ENCODE assay signal across 10 mouse cellular contexts in genomic region chrX:164221989-164222388, GRCm38 (mm10). TPM values are rescaled to one million over a fixed set of nuclear protein-coding genes. Genes with fewer than 3 reads are reported as not detected.
DNase-seq lines count a peak whose midpoint lies in the region; ATAC-seq and TF ChIP-seq lines count a peak whose summit lies in the region.
"Had no signal": no experiment of that assay in that cellular context is flagged by ENCODE, and none has a peak within 500 bp of the region (broad histone marks: within the 10 kb centered on the region; RNA-seq: fewer than 3 reads in every experiment).

No protein-coding gene starts in this region.

- no peaks in the 10 kb centered on the region for H3K4me1 ChIP-seq in testis, adult 2 months (ENCODE audit: control insufficient read depth, insufficient read depth, low read length)
- no peaks in the 10 kb centered on the region for H3K4me1 ChIP-seq in lung, embryonic 14.5 days (ENCODE audit: insufficient read depth)
- H3K4me1 ChIP-seq: hindbrain, embryonic 15.5 days had no signal

- H3K27me3 ChIP-seq in testis, adult 2 months (ENCODE audit: control insufficient read depth, insufficient read depth, low read length) = no peaks in the 10 kb centered on the region
- no peaks in the 10 kb centered on the region for H3K27me3 ChIP-seq in lung, embryonic 14.5 days (ENCODE audit: insufficient read depth, low read length)
- H3K27me3 ChIP-seq: hindbrain, embryonic 15.5 days had no signal

- 61% methylated on average over 2 of the region's 2 CpGs for WGBS in lung, embryonic 14.5 days

- no peak overlapping the region for H3K4me2 ChIP-seq in lung, embryonic 14.5 days
- H3K4me2 ChIP-seq: hindbrain, embryonic 15.5 days had no signal

- DNase-seq in adrenal gland, adult 2 months = peak; percentile 10
- no peak for DNase-seq in adrenal gland, postnatal 25 days
- no peak for DNase-seq in testis, postnatal 14 days (ENCODE audit: low spot score)
- DNase-seq in lung, embryonic 14.5 days = no peak
- DNase-seq in right cerebral cortex, postnatal 25 days = no peak
- no peak for DNase-seq in ovary, postnatal 10 days (ENCODE audit: low spot score)
- DNase-seq in right cerebral cortex, postnatal 10 days (ENCODE audit: low spot score in 2 of 2) = no peak

- ATAC-seq in lung, embryonic 14.5 days (ENCODE audit: insufficient read depth) = no peak

- H3K36me3 ChIP-seq in testis, adult 2 months (ENCODE audit: control insufficient read depth, insufficient read depth, low read length) = no peaks in the 10 kb centered on the region
- H3K36me3 ChIP-seq in lung, embryonic 14.5 days (ENCODE audit: insufficient read depth) = no peaks in the 10 kb centered on the region
- H3K36me3 ChIP-seq: hindbrain, embryonic 15.5 days had no signal

- no peak for TF ChIP-seq POLR2A in testis, adult 2 months (IDR thresholded peaks at IDR 0.05; ENCODE audit: control insufficient read depth, low read depth, low read length)

- H3K27ac ChIP-seq in testis, adult 2 months (ENCODE audit: control insufficient read depth, insufficient read depth, low read depth, low read length) = no peak overlapping the region
- H3K27ac ChIP-seq in lung, embryonic 14.5 days (ENCODE audit: low read depth) = no peak overlapping the region
- H3K27ac ChIP-seq: hindbrain, embryonic 15.5 days; macrophage had no signal

- no peaks in the 10 kb centered on the region for H3K9me3 ChIP-seq in lung, embryonic 14.5 days (ENCODE audit: low read depth, low read length)
- H3K9me3 ChIP-seq: hindbrain, embryonic 15.5 days had no signal

- no peak overlapping the region for H3K9ac ChIP-seq in lung, embryonic 14.5 days
- H3K9ac ChIP-seq: hindbrain, embryonic 15.5 days had no signal

- no peak overlapping the region for H3K4me3 ChIP-seq in testis, adult 2 months (ENCODE audit: control insufficient read depth, low read depth, low read length)
- H3K4me3 ChIP-seq in lung, embryonic 14.5 days (ENCODE audit: low read depth, low read length) = no peak overlapping the region
- H3K4me3 ChIP-seq: hindbrain, embryonic 15.5 days had no signal

- TF ChIP-seq CTCF in testis, adult 2 months (IDR thresholded peaks at IDR 0.05; ENCODE audit: control insufficient read depth, insufficient read depth, insufficient replicate concordance, low read depth, low read length) = peak; percentile 22; the same call in 1 of the 2 replicates
- peak; percentile 22; the same call in 1 of the 2 replicates for TF ChIP-seq CTCF in lung, embryonic 14.5 days (IDR thresholded peaks at IDR 0.05; ENCODE audit: low read depth)

RNA-seq across cellular contexts. Expression of gene Bmx, which starts 36.0 kb away (rescaled TPM):
- total RNA-seq in adrenal gland, adult 2 months (2021) = under 1 TPM; 0.17 to 0.66 TPM
- polyA plus RNA-seq in adrenal gland, adult 2 months (2012; rRNA removed) = 0.03 TPM in 1 of 2 replicates, not detected in the other
- 0.30 TPM in 1 of 2 replicates, not detected in the other for total RNA-seq in adrenal gland, postnatal 25 days (2021)
- 0.10 TPM in 2 replicates for polyA plus RNA-seq in testis, adult 2 months (2012; rRNA removed)
- polyA plus RNA-seq in lung, embryonic 14.5 days (2014; fragmentation: Nextera tagmentation; extraction: Ambion mirVana) = 0.66 and 1.1 TPM in 2 replicates

RNA-seq across cellular contexts. Expression of gene Pir, which starts 47.2 kb away (rescaled TPM):
- total RNA-seq in adrenal gland, adult 2 months (2021) = 1 to 10 TPM; 5.6 to 6.9 TPM
- polyA plus RNA-seq in adrenal gland, adult 2 months (2012; rRNA removed) = 1.9 and 2.2 TPM in 2 replicates
- total RNA-seq in adrenal gland, postnatal 25 days (2021) = 3.2 and 3.6 TPM in 2 replicates
- 0.38 and 0.52 TPM in 2 replicates for polyA plus RNA-seq in testis, adult 2 months (2012; rRNA removed)
- 15.1 and 15.9 TPM in 2 replicates for polyA plus RNA-seq in lung, embryonic 14.5 days (2014; fragmentation: Nextera tagmentation; extraction: Ambion mirVana)
